Mouse (Mus musculus): ENCODE measurements around the gene Ppara. TPM values are rescaled to one million over a fixed set of nuclear protein-coding genes. Genes with fewer than 3 reads are reported as not detected.

The Ppara gene
- polyA plus RNA-seq, 1 experiment from 2014 or later, result 0.31 TPM

GRCm38 (mm10) chr15:85765022-85765421 lies 30.2 kb downstream of the Ppara start:
- Histone ChIP-seq H3K4me2 (ENCODE audit: low read depth, low read length, severe bottlenecking) (no peak overlapping the region), H3K4me1 (replicated peaks; ENCODE audit: control insufficient read depth, insufficient read depth, low read length) (no peaks in the 10 kb centered on the region), H3K27me3 (ENCODE audit: control insufficient read depth, insufficient read depth, low read length) (no peaks in the 10 kb centered on the region), H3K9me3 (ENCODE audit: control insufficient read depth, low read length) (no peaks in the 10 kb centered on the region), H3K36me3 (ENCODE audit: control insufficient read depth, insufficient read depth, low read length) (no peaks in the 10 kb centered on the region), H3K27ac (ENCODE audit: low read depth, low read length) (no peak overlapping the region), H3K4me3 (ENCODE audit: low read depth, low read length) (no peak overlapping the region), H3K9ac (ENCODE audit: low read length) (no peak overlapping the region)
- 59% methylated on average over 3 of the region's 3 CpGs for WGBS
- ATAC-seq (replicated peaks; ENCODE audit: low FRiP score) (no peak), DNase-seq (ENCODE audit: low spot score) (no peak)

GRCm38 (mm10) chr15:85766677-85767076 lies 31.9 kb downstream of the Ppara start:
- DNase-seq (ENCODE audit: low spot score) (no peak), ATAC-seq (replicated peaks; ENCODE audit: low FRiP score) (no peak)
- no peaks in the 10 kb centered on the region for H3K9me3 ChIP-seq (ENCODE audit: control insufficient read depth, low read length)
- no peaks in the 10 kb centered on the region for H3K4me1 ChIP-seq (replicated peaks; ENCODE audit: control insufficient read depth, insufficient read depth, low read length)
- no peaks in the 10 kb centered on the region for H3K36me3 ChIP-seq (ENCODE audit: control insufficient read depth, insufficient read depth, low read length)
- no peak overlapping the region for H3K9ac ChIP-seq (ENCODE audit: low read length)
- H3K27ac ChIP-seq (ENCODE audit: low read depth, low read length), result no peak overlapping the region
- WGBS, result 91% methylated on average over 5 of the region's 5 CpGs
- no peak overlapping the region for H3K4me2 ChIP-seq (ENCODE audit: low read depth, low read length, severe bottlenecking)
- no peak overlapping the region for H3K4me3 ChIP-seq (ENCODE audit: low read depth, low read length)
- no peaks in the 10 kb centered on the region for H3K27me3 ChIP-seq (ENCODE audit: control insufficient read depth, insufficient read depth, low read length)

GRCm38 (mm10) chr15:85768991-85769390 lies 34.2 kb downstream of the Ppara start:
- Histone ChIP-seq H3K36me3 (ENCODE audit: control insufficient read depth, insufficient read depth, low read length) (no peaks in the 10 kb centered on the region), H3K4me2 (ENCODE audit: low read depth, low read length, severe bottlenecking) (no peak overlapping the region), H3K27ac (ENCODE audit: low read depth, low read length) (no peak overlapping the region), H3K27me3 (ENCODE audit: control insufficient read depth, insufficient read depth, low read length) (no peaks in the 10 kb centered on the region), H3K9ac (ENCODE audit: low read length) (no peak overlapping the region), H3K9me3 (ENCODE audit: control insufficient read depth, low read length) (no peaks in the 10 kb centered on the region), H3K4me1 (replicated peaks; ENCODE audit: control insufficient read depth, insufficient read depth, low read length) (no peaks in the 10 kb centered on the region), H3K4me3 (ENCODE audit: low read depth, low read length) (no peak overlapping the region)
- DNase-seq (ENCODE audit: low spot score) (no peak), ATAC-seq (replicated peaks; ENCODE audit: low FRiP score) (no peak)
- WGBS, result 89% methylated on average over 8 of the region's 8 CpGs

GRCm38 (mm10) chr15:85771306-85772121 lies 36.7 kb downstream of the Ppara start:
- 88% methylated on average over 17 of the region's 17 CpGs for WGBS
- no peaks in the 10 kb centered on the region for H3K36me3 ChIP-seq (ENCODE audit: control insufficient read depth, insufficient read depth, low read length)
- H3K4me3 ChIP-seq (ENCODE audit: low read depth, low read length), result no peak overlapping the region
- DNase-seq (ENCODE audit: low spot score), result no peak
- no peak overlapping the region for H3K27ac ChIP-seq (ENCODE audit: low read depth, low read length)
- no peaks in the 10 kb centered on the region for H3K4me1 ChIP-seq (replicated peaks; ENCODE audit: control insufficient read depth, insufficient read depth, low read length)
- no peak for ATAC-seq (replicated peaks; ENCODE audit: low FRiP score)
- H3K9me3 ChIP-seq (ENCODE audit: control insufficient read depth, low read length), result no peaks in the 10 kb centered on the region
- no peaks in the 10 kb centered on the region for H3K27me3 ChIP-seq (ENCODE audit: control insufficient read depth, insufficient read depth, low read length)
- H3K9ac ChIP-seq (ENCODE audit: low read length), result no peak overlapping the region
- no peak overlapping the region for H3K4me2 ChIP-seq (ENCODE audit: low read depth, low read length, severe bottlenecking)

- Histone ChIP-seq H3K27ac (ENCODE audit: low read depth, low read length) (no peak overlapping the region), H3K9me3 (ENCODE audit: control insufficient read depth, low read length) (no peaks in the 10 kb centered on the region), H3K4me1 (replicated peaks; ENCODE audit: control insufficient read depth, insufficient read depth, low read length) (no peaks in the 10 kb centered on the region), H3K9ac (ENCODE audit: low read length) (no peak overlapping the region), H3K27me3 (ENCODE audit: control insufficient read depth, insufficient read depth, low read length) (no peaks in the 10 kb centered on the region), H3K4me3 (ENCODE audit: low read depth, low read length) (no peak overlapping the region), H3K4me2 (ENCODE audit: low read depth, low read length, severe bottlenecking) (no peak overlapping the region), H3K36me3 (ENCODE audit: control insufficient read depth, insufficient read depth, low read length) (no peaks in the 10 kb centered on the region)
- ATAC-seq (replicated peaks; ENCODE audit: low FRiP score) (no peak), DNase-seq (ENCODE audit: low spot score) (no peak)
- 81% methylated on average over 11 of the region's 11 CpGs for WGBS
These were observed 37.5 kb downstream of the Ppara start for GRCm38 (mm10) chr15:85772146-85772740.

GRCm38 (mm10) chr15:85774419-85774818 lies 39.6 kb downstream of the Ppara start:
- DNase-seq (ENCODE audit: low spot score), result no peak
- no peaks in the 10 kb centered on the region for H3K4me1 ChIP-seq (replicated peaks; ENCODE audit: control insufficient read depth, insufficient read depth, low read length)
- H3K9ac ChIP-seq (ENCODE audit: low read length), result no peak overlapping the region
- no peaks in the 10 kb centered on the region for H3K27me3 ChIP-seq (ENCODE audit: control insufficient read depth, insufficient read depth, low read length)
- 91% methylated on average over 9 of the region's 9 CpGs for WGBS
- no peak for ATAC-seq (replicated peaks; ENCODE audit: low FRiP score)
- H3K36me3 ChIP-seq (ENCODE audit: control insufficient read depth, insufficient read depth, low read length), result no peaks in the 10 kb centered on the region
- no peak overlapping the region for H3K4me2 ChIP-seq (ENCODE audit: low read depth, low read length, severe bottlenecking)
- no peaks in the 10 kb centered on the region for H3K9me3 ChIP-seq (ENCODE audit: control insufficient read depth, low read length)
- H3K27ac ChIP-seq (ENCODE audit: low read depth, low read length), result no peak overlapping the region
- H3K4me3 ChIP-seq (ENCODE audit: low read depth, low read length), result no peak overlapping the region

- H3K36me3 ChIP-seq (ENCODE audit: control insufficient read depth, insufficient read depth, low read length), result no peaks in the 10 kb centered on the region
- no peak overlapping the region for H3K4me2 ChIP-seq (ENCODE audit: low read depth, low read length, severe bottlenecking)
- H3K4me1 ChIP-seq (replicated peaks; ENCODE audit: control insufficient read depth, insufficient read depth, low read length), result no peaks in the 10 kb centered on the region
- no peak overlapping the region for H3K27ac ChIP-seq (ENCODE audit: low read depth, low read length)
- no peaks in the 10 kb centered on the region for H3K9me3 ChIP-seq (ENCODE audit: control insufficient read depth, low read length)
- no peaks in the 10 kb centered on the region for H3K27me3 ChIP-seq (ENCODE audit: control insufficient read depth, insufficient read depth, low read length)
- ATAC-seq (replicated peaks; ENCODE audit: low FRiP score), result no peak
- 87% methylated on average over 7 of the region's 7 CpGs for WGBS
- no peak for DNase-seq (ENCODE audit: low spot score)
- H3K4me3 ChIP-seq (ENCODE audit: low read depth, low read length), result no peak overlapping the region
- no peak overlapping the region for H3K9ac ChIP-seq (ENCODE audit: low read length)
These were observed 40.2 kb downstream of the Ppara start for GRCm38 (mm10) chr15:85775001-85775400.

GRCm38 (mm10) chr15:85776241-85776640 lies 41.5 kb downstream of the Ppara start:
- ATAC-seq (replicated peaks; ENCODE audit: low FRiP score) (no peak), DNase-seq (ENCODE audit: low spot score) (no peak)
- no peak overlapping the region for H3K4me2 ChIP-seq (ENCODE audit: low read depth, low read length, severe bottlenecking)
- no peak overlapping the region for H3K4me3 ChIP-seq (ENCODE audit: low read depth, low read length)
- no peak overlapping the region for H3K27ac ChIP-seq (ENCODE audit: low read depth, low read length)
- WGBS, result 72% methylated on average over 2 of the region's 2 CpGs
- no peaks in the 10 kb centered on the region for H3K4me1 ChIP-seq (replicated peaks; ENCODE audit: control insufficient read depth, insufficient read depth, low read length)
- no peak overlapping the region for H3K9ac ChIP-seq (ENCODE audit: low read length)
- no peaks in the 10 kb centered on the region for H3K36me3 ChIP-seq (ENCODE audit: control insufficient read depth, insufficient read depth, low read length)
- no peaks in the 10 kb centered on the region for H3K9me3 ChIP-seq (ENCODE audit: control insufficient read depth, low read length)
- no peaks in the 10 kb centered on the region for H3K27me3 ChIP-seq (ENCODE audit: control insufficient read depth, insufficient read depth, low read length)

- Histone ChIP-seq H3K9me3 (ENCODE audit: control insufficient read depth, low read length) (no peaks in the 10 kb centered on the region), H3K4me1 (replicated peaks; ENCODE audit: control insufficient read depth, insufficient read depth, low read length) (no peaks in the 10 kb centered on the region), H3K4me3 (ENCODE audit: low read depth, low read length) (no peak overlapping the region), H3K36me3 (ENCODE audit: control insufficient read depth, insufficient read depth, low read length) (no peaks in the 10 kb centered on the region), H3K27ac (ENCODE audit: low read depth, low read length) (no peak overlapping the region), H3K27me3 (ENCODE audit: control insufficient read depth, insufficient read depth, low read length) (no peaks in the 10 kb centered on the region), H3K9ac (ENCODE audit: low read length) (no peak overlapping the region), H3K4me2 (ENCODE audit: low read depth, low read length, severe bottlenecking) (no peak overlapping the region)
- no peak for DNase-seq (ENCODE audit: low spot score)
- 82% methylated on average over 5 of the region's 5 CpGs for WGBS
- no peak for ATAC-seq (replicated peaks; ENCODE audit: low FRiP score)
These were observed 42.0 kb downstream of the Ppara start for GRCm38 (mm10) chr15:85776771-85777170.
